Mouse (Mus musculus) frontal cortex, postnatal 25 days (tissue): Measurements from ENCODE around the gene Tpm1.

ENCODE experiments used
- DNase-seq, 2 experiments: peaks; one replicate each; pipeline ENCODE4 v3.0.0; 2022; ENCODE audit warnings: low spot score in 2 of 2

Tpm1 gene

DNA sequence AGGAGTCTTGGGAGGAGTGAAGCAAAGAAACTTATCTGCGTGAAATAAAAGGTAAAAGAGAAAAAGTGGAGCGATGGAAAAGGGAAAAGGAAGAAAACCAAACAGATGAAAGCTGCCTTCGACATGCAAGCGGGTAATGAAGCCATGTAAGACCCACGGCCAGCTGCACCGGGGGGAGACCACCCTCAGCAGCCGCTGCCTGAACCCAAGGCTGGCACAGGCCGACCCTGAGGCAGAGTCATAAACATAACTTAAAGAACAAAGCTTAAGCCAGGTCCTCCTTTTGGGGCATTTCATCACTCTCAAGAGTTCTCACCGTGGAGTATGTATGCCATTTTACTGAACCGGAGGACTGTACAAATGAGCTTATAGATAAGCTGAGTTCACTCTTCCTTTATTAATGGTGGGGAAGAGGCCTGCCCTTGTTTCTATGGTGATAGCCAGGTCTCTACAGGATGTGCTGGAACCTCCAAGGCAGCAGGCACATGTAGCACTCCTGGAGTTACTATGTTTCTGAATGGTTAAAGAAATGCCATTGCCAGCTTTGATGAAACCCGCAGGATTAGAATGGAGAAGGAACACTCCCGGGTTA lies 21.0 kb downstream of the Tpm1 start:
- no peak for DNase-seq

DNA sequence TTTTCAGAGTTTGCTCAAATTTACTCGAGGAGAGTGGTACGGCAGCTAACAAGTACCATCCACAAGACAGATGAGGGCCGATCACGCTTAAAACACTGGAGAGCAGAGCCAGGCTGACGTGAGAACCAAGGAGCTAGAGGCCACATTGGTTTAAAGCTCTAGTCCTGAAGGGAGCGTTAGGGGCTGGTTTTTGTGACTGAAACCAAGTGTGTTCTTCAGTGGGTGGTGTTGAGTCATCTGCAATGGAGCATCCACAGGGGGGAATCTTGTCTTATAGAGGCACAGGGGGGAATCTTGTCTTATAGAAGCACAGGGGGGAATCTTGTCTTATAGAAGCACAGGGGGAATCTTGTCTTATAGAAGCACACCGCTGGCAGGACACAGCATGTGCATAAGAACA lies 22.3 kb downstream of the Tpm1 start:
- DNase-seq: no peak

DNA sequence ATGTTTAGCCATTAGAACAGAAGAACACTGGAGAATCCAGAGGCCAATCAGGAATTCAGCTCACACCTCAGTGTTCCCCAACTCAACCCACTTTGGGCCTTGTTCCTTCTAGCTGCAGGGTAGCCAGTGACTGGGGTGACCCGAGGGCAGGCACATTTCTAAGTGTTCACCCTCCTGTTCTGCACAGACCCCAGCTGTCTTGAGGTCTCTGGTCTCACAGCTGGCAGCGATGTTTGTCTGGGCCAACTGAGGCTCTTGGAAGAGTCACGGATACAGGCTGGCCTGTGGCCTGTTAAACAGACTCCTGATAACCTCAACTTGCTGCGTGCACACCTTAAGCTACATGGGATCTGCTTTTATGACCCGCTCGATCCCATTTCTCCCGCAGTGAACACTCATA lies 23.1 kb downstream of the Tpm1 start:
- DNase-seq: no peak

DNA sequence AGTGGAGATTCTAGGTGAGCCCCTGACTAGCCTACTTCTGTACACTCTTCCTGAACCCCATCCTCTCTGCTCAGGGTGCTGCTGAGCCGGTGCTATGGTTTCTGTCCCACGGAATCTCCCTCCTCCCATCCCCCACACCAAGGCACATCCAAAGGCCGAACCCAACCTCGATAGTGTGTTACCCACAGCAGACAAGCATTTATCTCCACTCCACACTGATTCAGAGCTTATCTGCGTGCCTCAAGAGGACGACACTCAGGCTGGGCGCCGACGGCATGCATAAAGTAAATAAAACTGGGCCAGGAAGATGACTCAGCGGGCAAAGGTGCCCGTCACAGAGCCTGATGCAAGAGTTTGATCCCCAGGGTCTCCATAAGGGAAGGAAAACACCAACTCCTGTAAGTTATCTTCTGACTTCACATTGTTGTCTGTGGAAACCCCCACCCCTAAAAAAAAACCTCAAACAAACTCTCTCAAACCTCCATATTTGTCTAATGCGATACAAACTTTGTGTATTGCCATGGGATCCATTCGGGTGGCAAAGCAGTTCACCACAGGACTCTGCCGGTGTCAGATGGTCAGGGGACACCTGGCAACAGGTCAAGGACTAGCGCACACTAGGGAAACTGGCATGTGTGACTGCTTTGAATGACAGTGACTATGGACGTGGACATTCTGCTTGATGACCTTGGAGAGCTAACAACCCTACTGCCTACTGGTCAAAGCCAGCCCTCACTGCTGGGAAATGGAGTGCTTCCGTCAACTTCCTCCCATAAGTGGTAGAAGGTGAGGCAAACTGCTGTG lies 24.1 kb downstream of the Tpm1 start:
- DNase-seq: no peak

DNA sequence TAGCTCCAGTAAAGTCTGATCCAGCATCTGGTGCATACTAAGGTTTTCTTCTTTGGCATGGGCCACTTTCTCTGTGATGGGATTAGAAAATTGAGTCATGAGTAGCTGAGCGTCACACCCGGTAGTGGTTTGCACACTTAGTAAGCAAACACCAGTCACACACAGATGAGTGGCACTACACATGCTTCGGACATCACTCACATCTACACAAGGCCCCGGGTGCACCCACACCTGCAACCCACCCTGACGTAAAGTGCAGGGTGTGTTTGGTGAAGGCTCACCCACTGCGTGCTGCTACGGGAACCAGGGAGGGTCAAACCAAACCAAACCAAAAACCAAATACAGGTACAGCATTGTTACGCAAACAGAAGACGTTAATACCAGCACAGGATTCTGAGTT lies 25.8 kb downstream of the Tpm1 start:
- DNase-seq: no peak

DNA sequence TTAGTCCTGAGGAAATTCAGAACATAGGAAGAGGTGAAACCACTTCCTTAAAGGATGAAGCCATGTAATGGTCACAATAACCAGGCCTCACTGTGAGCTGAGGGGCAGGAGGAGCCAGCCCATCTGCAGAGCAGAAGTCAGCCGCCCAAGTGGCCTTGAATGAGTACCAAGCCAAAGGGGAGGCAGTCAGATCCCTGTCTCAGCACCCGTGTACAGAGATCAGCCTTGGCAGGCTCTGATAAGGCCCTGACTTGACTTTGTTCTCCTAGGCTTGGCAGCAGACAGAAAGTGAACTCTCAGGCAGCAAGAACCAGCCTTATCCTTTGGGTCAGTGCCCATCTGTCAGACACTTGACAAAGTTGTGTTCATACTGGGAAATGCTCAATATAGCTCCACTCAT lies 29.1 kb downstream of the Tpm1 start:
- no peak for DNase-seq

DNA sequence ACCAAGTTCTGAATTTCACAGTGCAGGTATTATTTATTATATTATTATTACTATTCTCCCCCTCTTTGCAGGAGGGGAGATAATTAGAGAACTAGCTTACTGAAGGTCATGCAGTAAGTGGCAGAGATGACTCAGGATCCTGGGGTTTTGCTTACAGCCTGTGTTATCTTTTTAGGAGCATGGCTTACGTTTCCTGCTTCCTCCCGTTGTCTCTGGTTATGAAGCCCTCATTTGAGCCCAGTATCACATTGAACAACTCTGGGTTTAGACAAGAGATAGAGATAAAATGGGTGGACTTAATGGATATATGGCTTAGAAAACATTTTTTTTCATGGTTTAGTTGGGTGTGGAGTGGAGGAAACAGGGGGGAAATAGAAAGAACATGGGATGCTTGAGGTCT lies 35.7 kb downstream of the Tpm1 start:
- no peak for DNase-seq

DNA sequence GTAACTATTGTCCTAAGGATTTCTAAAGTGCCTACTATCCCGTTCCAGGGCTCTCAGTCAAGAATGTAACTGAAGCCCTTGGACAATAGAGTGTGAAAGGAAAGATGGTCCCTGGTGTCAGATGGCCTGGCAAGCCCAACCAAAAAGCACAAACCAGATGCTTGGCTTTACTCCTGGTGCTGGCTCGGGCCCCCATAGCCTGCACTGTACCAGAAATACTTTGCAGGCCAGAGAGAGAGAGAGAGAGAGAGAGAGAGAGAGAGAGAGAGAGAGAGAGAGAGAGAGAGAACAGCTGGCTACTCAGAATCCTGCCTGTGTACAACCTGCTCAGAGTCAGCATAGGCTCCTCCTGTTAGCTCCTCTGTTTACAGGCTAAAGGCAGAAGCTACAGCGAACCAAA lies 36.7 kb downstream of the Tpm1 start:
- no peak for DNase-seq

DNA sequence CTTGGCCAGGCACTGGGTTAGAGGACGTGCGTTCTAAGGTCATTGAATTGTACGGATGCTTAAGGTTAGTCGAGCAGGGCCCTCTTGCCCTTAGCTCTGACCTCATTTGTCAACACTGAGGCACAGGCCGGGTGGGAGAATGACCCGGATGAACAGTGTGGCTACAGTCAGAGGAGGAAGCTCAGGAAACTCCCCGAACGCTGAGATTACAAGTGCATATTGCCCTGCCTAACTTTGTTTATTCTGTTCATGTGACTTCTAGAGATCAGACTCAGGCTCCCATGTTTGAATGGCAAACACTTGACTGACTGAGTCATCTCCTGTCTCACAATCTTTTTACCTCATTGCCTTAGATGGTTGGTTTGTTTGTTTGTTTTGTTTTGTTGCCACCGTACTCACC lies 37.7 kb downstream of the Tpm1 start:
- no peak for DNase-seq

DNA sequence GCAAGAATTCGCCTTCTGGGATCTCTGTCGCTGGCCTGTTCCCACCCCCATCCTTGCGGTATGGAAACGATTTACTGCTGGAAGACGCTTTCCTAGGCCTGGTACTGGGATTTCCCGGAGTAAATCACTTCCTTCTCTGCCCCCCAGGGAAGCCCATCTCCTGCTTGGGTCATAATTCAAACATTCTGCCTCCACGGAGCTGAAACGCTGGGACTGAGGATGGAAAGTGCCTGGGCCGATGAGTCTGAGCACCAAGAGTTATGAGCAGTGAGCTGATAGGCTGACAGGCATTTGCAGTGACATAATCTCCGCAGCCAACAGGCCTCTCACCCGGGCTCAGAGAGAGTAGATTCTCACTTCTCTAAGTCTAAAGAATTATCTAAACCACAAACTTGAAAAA lies 40.4 kb downstream of the Tpm1 start:
- DNase-seq: no peak

DNA sequence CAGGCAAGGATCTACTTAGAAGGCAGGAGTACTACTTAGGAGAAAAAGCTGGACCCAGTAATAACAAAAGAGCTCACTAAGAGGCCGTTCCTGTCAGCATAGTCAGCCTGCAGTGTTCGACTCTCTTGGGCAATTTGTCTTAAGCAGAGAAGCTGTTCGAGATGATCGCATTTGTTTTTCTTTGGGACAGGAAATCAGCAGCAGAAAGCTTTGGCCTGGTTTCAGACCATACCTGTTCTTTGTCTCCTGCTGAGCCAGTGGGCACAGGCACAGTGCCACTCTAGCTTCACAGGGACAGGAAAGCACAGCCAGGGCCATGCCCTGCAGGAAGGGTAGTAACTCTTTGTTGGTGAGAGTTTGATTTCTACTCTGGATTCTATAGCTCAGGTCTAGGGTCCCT lies 42.8 kb downstream of the Tpm1 start:
- DNase-seq: no peak

DNA sequence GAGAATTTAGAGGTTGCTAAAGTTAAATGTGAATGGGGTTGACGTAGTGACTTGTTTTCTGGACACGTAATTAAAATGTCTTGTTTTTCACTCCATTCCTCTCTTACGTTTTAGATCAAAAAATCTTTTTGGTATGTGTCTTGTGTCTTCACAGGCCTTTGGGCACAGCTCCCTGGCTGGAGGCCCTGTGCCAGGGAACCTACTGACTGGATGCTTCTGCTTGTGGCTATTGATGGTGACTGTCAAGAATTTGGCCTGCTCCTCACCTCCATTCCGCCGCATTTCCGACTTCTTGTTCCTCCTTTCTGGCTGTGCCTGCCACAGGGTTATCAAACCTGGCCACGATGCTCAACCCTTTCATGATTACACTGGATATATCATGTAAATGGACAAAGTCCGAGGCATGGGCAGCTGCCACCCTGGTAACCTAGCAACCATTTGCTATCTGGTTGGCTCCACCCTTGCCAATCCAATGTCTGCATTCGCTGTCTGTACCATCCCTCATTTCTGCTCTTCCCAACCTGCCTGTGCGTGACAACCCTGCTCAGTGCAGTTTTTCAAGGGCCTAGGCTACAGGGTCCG lies 44.0 kb downstream of the Tpm1 start:
- DNase-seq: no peak

DNA sequence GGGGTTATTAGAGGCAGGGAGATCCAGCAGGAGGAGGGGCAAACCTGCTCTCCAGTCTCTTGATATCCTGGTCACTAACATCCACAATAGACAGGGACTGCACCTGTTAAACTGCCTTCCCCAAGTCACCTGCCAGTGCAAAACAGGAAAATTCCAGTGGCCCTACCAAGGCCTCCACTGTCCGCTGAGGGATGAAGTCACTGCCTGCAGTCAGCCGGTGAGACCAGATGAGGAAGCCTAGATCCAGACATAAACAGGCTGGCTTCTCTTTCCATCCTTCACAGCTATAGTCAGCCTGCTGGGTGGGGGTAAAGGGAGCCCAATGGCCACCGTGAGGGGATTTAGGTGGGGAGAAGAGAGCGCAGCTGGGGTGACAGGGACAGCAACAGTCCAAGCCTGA lies 45.5 kb downstream of the Tpm1 start:
- no peak for DNase-seq

DNA sequence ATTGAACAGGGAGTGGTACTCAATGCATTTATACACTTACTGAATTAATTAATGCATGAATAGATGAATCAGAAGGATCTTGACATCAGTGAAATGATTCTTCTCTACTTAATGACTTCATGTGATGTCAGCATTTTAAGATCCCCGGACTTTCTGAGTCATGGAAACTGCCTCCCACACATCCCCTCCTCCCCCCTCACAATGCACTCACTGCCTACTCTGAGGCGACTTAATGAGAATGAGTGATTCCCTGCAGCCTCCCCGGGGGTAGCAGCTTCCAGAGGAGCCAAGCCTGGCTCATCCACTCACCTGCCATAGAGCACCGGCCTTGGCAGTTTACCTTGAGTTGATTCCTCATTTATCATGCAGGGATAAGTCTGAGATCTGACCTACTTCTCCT lies 46.0 kb downstream of the Tpm1 start:
- DNase-seq: no peak

DNA sequence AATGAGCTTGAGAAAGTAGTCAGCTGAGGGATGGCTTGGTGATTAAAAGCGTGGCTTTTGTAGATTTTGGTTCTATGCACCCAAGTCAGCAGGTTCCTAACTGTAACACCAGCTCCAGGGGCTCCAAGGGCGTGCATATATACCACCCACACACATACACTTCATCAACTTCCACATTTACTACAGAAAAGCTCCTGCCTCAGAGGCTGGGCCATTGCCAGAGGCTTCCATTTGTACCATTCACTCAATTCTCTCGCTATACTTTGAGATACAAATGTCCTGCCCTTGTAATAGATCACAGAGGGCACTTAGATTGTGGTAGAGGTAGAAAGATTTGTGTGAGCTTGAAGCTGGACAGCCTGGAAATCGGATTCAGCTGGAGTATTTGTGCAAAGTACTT lies 47.7 kb downstream of the Tpm1 start:
- no peak for DNase-seq

DNA sequence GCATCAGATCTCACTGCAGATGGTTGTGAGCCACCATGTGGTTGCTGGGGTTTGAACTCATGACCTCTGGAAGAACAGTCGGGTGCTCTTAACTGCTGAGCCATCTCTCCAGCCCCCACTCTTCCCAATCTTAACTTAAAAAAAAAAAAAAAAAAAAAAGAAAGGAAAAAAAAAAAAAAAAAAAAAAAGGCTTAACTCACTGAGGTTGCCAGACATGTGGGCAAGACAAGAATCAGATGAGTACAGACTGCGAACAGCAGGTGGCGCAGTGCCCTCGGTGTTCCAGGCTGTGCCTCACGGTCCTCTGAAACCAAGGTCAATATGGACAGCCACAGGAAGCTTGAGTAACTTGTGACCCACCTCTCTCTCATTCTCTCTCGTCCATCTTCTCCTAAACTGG lies 48.2 kb downstream of the Tpm1 start:
- peak; percentile 53 to 60 for DNase-seq

DNA sequence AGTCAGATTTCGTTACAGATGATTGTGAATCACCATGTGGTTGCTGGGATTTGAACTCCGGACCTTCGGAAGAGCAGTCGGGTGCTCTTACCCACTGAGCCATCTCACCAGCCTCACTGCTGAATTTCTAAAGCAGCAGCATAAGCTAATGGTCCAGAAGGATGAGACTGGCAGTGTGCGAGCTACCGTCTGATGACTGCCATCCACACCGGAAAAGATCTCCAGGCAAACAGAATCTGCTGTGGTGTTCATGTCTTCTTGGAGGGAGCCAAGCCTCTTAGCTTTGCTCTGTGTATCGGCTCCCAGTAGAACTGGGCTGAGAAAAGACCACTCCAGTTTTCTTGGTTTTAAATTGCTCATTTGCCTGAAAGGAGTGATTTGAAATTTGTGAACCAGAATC lies 49.5 kb downstream of the Tpm1 start:
- DNase-seq: no peak

DNA sequence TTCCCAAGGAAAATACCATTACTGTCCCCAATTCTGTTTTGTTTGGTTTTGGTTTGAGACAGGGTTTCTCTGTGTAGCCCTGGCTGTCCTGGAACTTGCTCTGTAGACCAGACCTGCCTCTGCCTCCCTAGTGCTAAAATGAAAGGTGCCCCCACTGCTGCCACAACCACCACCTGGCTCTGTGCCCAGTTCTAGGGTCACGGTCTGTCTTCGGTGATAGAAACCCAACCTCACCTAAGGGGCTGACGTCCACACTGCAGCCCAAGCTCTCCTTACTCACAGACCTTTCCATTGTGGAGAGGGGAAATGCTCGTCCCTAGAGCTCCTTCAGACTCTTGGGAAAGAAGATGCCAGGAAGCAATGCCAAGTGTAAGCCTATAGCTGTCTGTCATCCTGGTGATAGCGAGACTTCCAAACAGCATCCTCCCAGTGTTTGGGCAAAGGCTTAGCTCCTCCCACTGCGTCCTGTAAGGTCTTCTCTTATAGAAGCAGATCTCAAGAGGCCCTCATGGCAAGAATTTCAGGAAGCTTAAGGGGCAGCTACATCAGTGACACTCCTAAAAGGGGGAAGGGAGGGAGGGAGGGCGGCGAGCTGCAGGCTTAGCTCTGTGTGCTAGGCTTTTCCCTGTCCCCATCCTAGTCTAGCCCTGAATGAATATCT lies 57.3 kb downstream of the Tpm1 start:
- no peak for DNase-seq

DNA sequence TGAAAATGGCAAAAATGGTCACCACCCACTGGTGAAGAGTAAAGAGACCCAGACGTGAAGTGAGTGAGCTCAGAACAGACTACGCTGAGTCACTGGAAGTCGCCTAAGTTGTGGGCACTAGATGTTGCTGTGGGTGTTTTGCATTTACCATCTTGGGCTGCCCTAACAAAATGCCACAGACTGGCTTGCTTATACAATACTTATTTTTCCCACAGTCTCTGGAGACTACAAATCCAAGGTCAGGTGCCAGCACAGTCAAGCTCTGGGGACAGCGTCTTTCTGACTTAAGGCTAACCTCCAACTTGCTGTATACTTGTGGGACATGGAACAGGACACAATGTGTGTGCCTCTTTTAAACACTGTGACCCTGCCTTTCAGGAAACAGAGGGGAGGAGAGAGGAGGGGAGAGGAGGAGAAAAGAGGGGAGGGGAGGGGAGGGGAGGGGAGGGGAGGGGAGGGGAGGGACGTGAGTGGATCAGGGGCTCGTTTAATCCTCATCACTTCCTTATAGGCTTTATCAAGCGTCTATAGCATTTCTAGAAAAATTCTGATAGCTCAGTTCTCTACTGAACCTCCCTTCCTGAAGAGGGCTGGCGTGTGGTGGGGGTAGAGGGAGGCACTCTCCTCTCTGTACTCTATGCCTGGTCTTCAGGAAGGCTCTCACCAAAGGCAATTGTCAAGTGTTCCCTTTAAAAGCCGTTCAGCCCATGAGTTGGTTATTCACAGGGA lies 58.0 kb downstream of the Tpm1 start:
- no peak for DNase-seq

DNA sequence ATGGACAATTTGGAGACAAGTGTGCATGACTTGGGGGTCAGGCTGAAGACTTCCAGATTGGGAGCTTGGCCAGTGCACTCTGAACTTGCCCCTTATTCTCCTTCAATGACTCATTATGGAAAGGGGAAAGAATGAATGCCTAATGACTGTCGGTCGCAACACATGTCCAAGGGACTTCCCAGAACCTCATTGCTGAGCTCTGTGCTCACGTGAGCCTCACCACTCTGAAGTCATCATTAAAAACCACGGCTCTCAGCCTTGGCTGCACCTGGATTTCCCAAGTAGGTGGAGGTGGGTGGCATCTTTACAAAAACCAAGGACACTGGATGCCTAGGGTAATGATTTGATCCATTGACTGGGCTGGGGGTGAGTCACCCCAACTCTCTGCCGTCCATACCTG lies 59.2 kb downstream of the Tpm1 start:
- no peak for DNase-seq

DNA sequence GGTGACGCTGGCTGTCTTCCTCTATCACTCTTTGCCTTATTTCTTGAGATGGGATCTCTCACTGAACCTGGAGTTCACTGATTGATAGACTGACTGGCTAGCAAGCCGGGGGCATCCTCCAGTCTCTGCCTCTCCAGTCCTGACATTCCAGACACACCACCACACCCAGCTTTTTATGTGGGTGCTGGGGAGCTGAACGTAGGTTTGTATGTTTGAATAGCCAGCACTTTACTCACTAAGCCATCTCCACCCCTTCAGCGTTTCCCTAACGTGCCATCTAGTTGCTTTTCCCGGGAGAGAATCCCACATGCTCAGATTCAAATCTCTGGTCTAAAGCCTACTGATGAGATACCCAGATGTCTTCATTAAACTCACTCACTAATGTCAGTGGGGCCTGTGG lies 59.6 kb downstream of the Tpm1 start:
- no peak for DNase-seq

DNA sequence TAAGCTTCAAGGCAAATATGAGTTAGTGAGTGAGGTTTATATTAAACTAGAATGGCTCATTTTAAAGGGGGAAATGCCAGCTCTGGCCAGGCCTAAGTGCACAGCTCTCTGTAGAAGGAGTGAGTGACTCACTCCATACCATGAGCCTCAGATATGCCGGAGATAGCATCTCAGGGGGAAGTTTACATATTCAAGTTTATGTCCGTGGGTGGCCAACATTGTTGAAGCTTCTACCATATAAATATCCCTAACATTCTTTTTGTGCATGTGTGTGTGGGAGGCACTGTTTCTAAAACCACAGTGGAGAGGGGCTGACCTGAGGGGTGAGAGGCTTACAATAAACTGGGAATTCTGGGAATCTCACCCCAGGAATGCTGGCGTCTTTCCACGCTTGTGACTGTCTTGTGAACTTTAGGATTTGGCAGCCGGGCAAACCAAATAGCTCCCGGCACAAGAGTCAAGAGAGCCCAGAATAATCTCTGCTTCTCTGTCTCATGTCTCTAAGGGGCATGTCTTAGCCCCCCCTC lies 60.3 kb downstream of the Tpm1 start:
- DNase-seq: no peak
